Comparison of ENCODE assay signal across 16 mouse cellular contexts in the genomic region with DNA sequence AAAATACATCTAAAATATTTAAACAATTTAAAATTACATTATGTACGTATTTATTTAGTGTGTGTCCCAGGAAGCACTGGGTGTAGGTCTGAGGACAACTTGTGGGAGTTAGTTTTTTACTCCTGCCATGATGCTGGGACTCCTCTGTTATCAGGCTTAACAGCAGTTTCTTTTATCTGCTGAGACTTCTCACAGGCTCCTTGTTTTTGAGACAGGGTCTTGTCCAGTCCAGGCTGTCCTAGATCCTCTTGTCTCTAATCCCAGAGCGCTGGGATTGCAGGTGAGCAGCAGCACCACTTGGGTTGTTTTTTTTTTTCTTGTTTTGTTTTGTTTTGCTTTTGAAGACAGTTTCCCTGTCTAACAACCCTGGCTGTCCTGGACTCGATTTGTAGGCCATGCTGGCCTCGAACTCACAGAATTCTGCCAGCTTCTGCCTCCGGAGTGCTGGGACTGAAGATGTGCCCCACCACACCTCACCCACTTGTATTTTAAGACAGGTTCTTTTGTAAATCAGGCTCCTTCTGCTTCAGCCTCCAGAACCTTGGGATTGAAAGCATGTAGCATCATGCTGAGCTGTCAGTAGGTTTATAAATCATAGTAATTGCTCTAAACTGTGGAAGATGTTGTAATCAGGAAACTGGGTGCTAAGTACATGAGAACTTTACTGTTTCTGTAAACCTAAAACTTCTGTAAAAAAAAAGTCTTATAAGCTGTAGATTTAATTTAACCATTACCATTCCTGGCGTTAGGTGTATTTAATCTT. TPM values are rescaled to one million over a fixed set of nuclear protein-coding genes. Genes with fewer than 3 reads are reported as not detected.
A peak's percentile ranks its signal among the peaks of the same experiment; 100 is the strongest.
DNase-seq lines count a peak whose midpoint lies in the region; ATAC-seq and TF ChIP-seq lines count a peak whose summit lies in the region.
"Had no signal": no experiment of that assay in that cellular context is flagged by ENCODE, and none has a peak within 500 bp of the region (broad histone marks: within the 10 kb centered on the region; RNA-seq: fewer than 3 reads in every experiment).

No protein-coding gene starts in this region.

- H3K9ac ChIP-seq in kidney, postnatal 0 days (ENCODE audit: low read depth, low read length), result no peak overlapping the region
- H3K9ac ChIP-seq in liver, postnatal 0 days (replicated peaks), result no peak overlapping the region; the same call in 1 of the 2 replicates
- no peak overlapping the region for H3K9ac ChIP-seq in hindbrain, embryonic 12.5 days

- DNase-seq in kidney, postnatal 0 days (ENCODE audit: low spot score), result peak; percentile 70
- DNase-seq in kidney, adult 2 months, result no peak
- no peak for DNase-seq in limb, embryonic 10.5 days (ENCODE audit: low spot score)
- no peak for DNase-seq in liver, postnatal 0 days
- DNase-seq in thymus, adult 2 months, result no peak
- no peak for DNase-seq in heart, postnatal 10 days
- DNase-seq: adrenal gland, postnatal 14 days; cerebellum, adult 2 months; gastrocnemius, postnatal 10 days had no signal

- H3K4me2 ChIP-seq in kidney, postnatal 0 days (ENCODE audit: low read length), result no peak overlapping the region
- peak overlapping the region; percentile 71 for H3K4me2 ChIP-seq in liver, postnatal 0 days (ENCODE audit: low read depth, low read length)
- H3K4me2 ChIP-seq in hindbrain, embryonic 12.5 days (replicated peaks), result no peak overlapping the region

- no peak for ATAC-seq in kidney, postnatal 0 days (replicated peaks; ENCODE audit: low FRiP score, low read depth)
- no peak for ATAC-seq in liver, postnatal 0 days
- no peak for ATAC-seq in hindbrain, embryonic 12.5 days (ENCODE audit: low FRiP score)
- ATAC-seq: forebrain, embryonic 13.5 days had no signal

- intact Hi-C loops in heart, postnatal 10 days (cut with DNase I), result no loop called here

- 69% methylated on average over 6 of the region's 6 CpGs for WGBS in kidney, postnatal 0 days
- WGBS in kidney, adult 2 months, result 85% methylated on average over 6 of the region's 6 CpGs
- whole genome bisulfite sequencing in bone marrow, adult 2 months, result 54% methylated on average over 6 of the region's 6 CpGs
- WGBS in limb, embryonic 10.5 days, result 78% methylated on average over 6 of the region's 6 CpGs
- 65% methylated on average over 6 of the region's 6 CpGs for WGBS in liver, postnatal 0 days (ENCODE audit: insufficient replicate concordance)
- WGBS in thymus, adult 2 months, result 95% methylated on average over 6 of the region's 6 CpGs
- 68% methylated on average over 6 of the region's 6 CpGs for WGBS in hindbrain, embryonic 12.5 days

- TF ChIP-seq EP300 in liver, postnatal 0 days (IDR thresholded peaks at IDR 0.05; ENCODE audit: low read depth), result peak; percentile 86

- H3K4me1 ChIP-seq in kidney, postnatal 0 days (replicated peaks; ENCODE audit: insufficient read depth, low read length), result no peaks in the 10 kb centered on the region
- H3K4me1 ChIP-seq in kidney, adult 2 months (ENCODE audit: control insufficient read depth, insufficient read depth, low read length), result no peaks in the 10 kb centered on the region; the same call in 1 of the 2 replicates
- peaks cover 1% of the 10 kb centered on the region; the same call in 1 of the 2 replicates for H3K4me1 ChIP-seq in bone marrow, adult 2 months (ENCODE audit: control insufficient read depth, insufficient read depth, low read length)
- peaks cover 25% of the 10 kb centered on the region for H3K4me1 ChIP-seq in limb, embryonic 10.5 days
- H3K4me1 ChIP-seq in liver, postnatal 0 days (ENCODE audit: insufficient read depth), result peaks cover 36% of the 10 kb centered on the region
- peaks cover 6% of the 10 kb centered on the region for H3K4me1 ChIP-seq in thymus, adult 2 months (replicated peaks; ENCODE audit: control insufficient read depth, insufficient read depth, low read length)
- peaks cover 10% of the 10 kb centered on the region for H3K4me1 ChIP-seq in hindbrain, embryonic 12.5 days

- H3K27me3 ChIP-seq in kidney, postnatal 0 days (ENCODE audit: insufficient read depth, low read length), result no peaks in the 10 kb centered on the region
- H3K27me3 ChIP-seq in kidney, adult 2 months (replicated peaks; ENCODE audit: control insufficient read depth, insufficient read depth, low read length), result no peaks in the 10 kb centered on the region
- H3K27me3 ChIP-seq in limb, embryonic 10.5 days (ENCODE audit: low read depth, poor library complexity, severe bottlenecking), result no peaks in the 10 kb centered on the region
- H3K27me3 ChIP-seq in liver, postnatal 0 days (ENCODE audit: insufficient read depth, low read length), result no peaks in the 10 kb centered on the region
- H3K27me3 ChIP-seq in thymus, adult 2 months (ENCODE audit: control insufficient read depth, insufficient read depth, low read length), result no peaks in the 10 kb centered on the region
- H3K27me3 ChIP-seq in hindbrain, embryonic 12.5 days, result no peaks in the 10 kb centered on the region
- H3K27me3 ChIP-seq: CH12.LX; forebrain, embryonic 13.5 days; megakaryocyte, embryonic 14.5 days had no signal

- no peak for TF ChIP-seq CTCF in kidney, postnatal 0 days (IDR thresholded peaks at IDR 0.05; ENCODE audit: low read depth)
- no peak for TF ChIP-seq CTCF in kidney, adult 2 months (conservative IDR thresholded peaks at IDR 0.05; ENCODE audit: insufficient read depth, insufficient read length, low read depth, low read length)
- TF ChIP-seq CTCF in bone marrow, adult 2 months (IDR thresholded peaks at IDR 0.05; ENCODE audit: control insufficient read depth, insufficient read depth, low read length), result no peak
- no peak for TF ChIP-seq CTCF in liver, postnatal 0 days (IDR thresholded peaks at IDR 0.05; ENCODE audit: low read depth)
- no peak for TF ChIP-seq CTCF in thymus, adult 2 months (IDR thresholded peaks at IDR 0.05; ENCODE audit: borderline replicate concordance, control insufficient read depth, extremely low read depth, insufficient read depth, low read length, poor library complexity)

- no peak for TF ChIP-seq POLR2A in kidney, adult 2 months (IDR thresholded peaks at IDR 0.05; ENCODE audit: low read depth, low read length)
- TF ChIP-seq POLR2A in bone marrow, adult 2 months (IDR thresholded peaks at IDR 0.05; ENCODE audit: borderline replicate concordance, control insufficient read depth, low read depth, low read length), result no peak
- no peak for TF ChIP-seq POLR2A in thymus, adult 2 months (IDR thresholded peaks at IDR 0.05; ENCODE audit: control insufficient read depth, extremely low read depth, insufficient read depth, low read length, poor library complexity)

- H3K4me3 ChIP-seq in kidney, postnatal 0 days (replicated peaks; ENCODE audit: low read depth, low read length), result no peak overlapping the region
- no peak overlapping the region for H3K4me3 ChIP-seq in kidney, adult 2 months (ENCODE audit: insufficient read depth, low read depth, low read length)
- no peak overlapping the region for H3K4me3 ChIP-seq in bone marrow, adult 2 months (replicated peaks; ENCODE audit: control insufficient read depth, low read depth, low read length)
- H3K4me3 ChIP-seq in limb, embryonic 10.5 days, result no peak overlapping the region
- no peak overlapping the region; the same call in 1 of the 2 replicates for H3K4me3 ChIP-seq in liver, postnatal 0 days (ENCODE audit: low read depth, low read length)
- H3K4me3 ChIP-seq in thymus, adult 2 months (ENCODE audit: control insufficient read depth, insufficient read depth, low read length), result no peak overlapping the region
- H3K4me3 ChIP-seq in hindbrain, embryonic 12.5 days, result no peak overlapping the region

- no peaks in the 10 kb centered on the region for H3K9me3 ChIP-seq in kidney, postnatal 0 days (replicated peaks; ENCODE audit: low read length)
- no peaks in the 10 kb centered on the region for H3K9me3 ChIP-seq in limb, embryonic 10.5 days (replicated peaks)
- no peaks in the 10 kb centered on the region for H3K9me3 ChIP-seq in liver, postnatal 0 days (ENCODE audit: low read length)
- no peaks in the 10 kb centered on the region for H3K9me3 ChIP-seq in hindbrain, embryonic 12.5 days (replicated peaks)
- H3K9me3 ChIP-seq: forebrain, embryonic 13.5 days; megakaryocyte, embryonic 14.5 days had no signal

- H3K36me3 ChIP-seq in kidney, postnatal 0 days (ENCODE audit: insufficient read depth, low read length), result no peaks in the 10 kb centered on the region
- no peaks in the 10 kb centered on the region for H3K36me3 ChIP-seq in kidney, adult 2 months (ENCODE audit: control insufficient read depth, insufficient read depth, low read length)
- H3K36me3 ChIP-seq in limb, embryonic 10.5 days, result peaks cover 9% of the 10 kb centered on the region
- H3K36me3 ChIP-seq in liver, postnatal 0 days (replicated peaks; ENCODE audit: insufficient read depth, low read length), result peaks cover 4% of the 10 kb centered on the region; the same call in 1 of the 2 replicates
- no peaks in the 10 kb centered on the region for H3K36me3 ChIP-seq in thymus, adult 2 months (ENCODE audit: control insufficient read depth, insufficient read depth, low read length)
- H3K36me3 ChIP-seq in hindbrain, embryonic 12.5 days, result peaks cover 3% of the 10 kb centered on the region; the same call in 1 of the 2 replicates

- no peak overlapping the region for H3K27ac ChIP-seq in kidney, postnatal 0 days
- no peak overlapping the region for H3K27ac ChIP-seq in kidney, adult 2 months (ENCODE audit: insufficient read depth, low read depth, low read length)
- H3K27ac ChIP-seq in bone marrow, adult 2 months (ENCODE audit: control insufficient read depth, insufficient read depth, low read depth, low read length, poor library complexity), result peak overlapping the region; percentile 52
- peak overlapping the region; percentile 100; the same call in 1 of the 2 replicates for H3K27ac ChIP-seq in limb, embryonic 10.5 days
- H3K27ac ChIP-seq in liver, postnatal 0 days (ENCODE audit: low read depth), result peak overlapping the region; percentile 99
- H3K27ac ChIP-seq in thymus, adult 2 months (ENCODE audit: control insufficient read depth, insufficient read depth, low read length), result no peak overlapping the region
- no peak overlapping the region for H3K27ac ChIP-seq in hindbrain, embryonic 12.5 days

RNA-seq across cellular contexts. Expression of a gene that starts 1.8 kb away (rescaled TPM):
- 87.7 and 93.9 TPM in 2 replicates for polyA plus RNA-seq in kidney, postnatal 0 days (2015; fragmentation: Nextera tagmentation; extraction: Ambion mirVana)
- polyA plus RNA-seq in kidney, adult 2 months (2012; rRNA removed), result 59.7 and 67.4 TPM in 2 replicates
- 41.2 and 44.4 TPM in 2 replicates for polyA plus RNA-seq in bone marrow, adult 2 months (2011; ENCODE audit: insufficient read depth, insufficient read length, low replicate concordance, missing spikeins)
- 85.5 and 96.1 TPM in 2 replicates for polyA plus RNA-seq in limb, embryonic 10.5 days (2016; fragmentation: Nextera tagmentation; extraction: Ambion mirVana)
- 39.4 and 43.9 TPM in 2 replicates for polyA plus RNA-seq in liver, postnatal 0 days (2015; fragmentation: Nextera tagmentation; extraction: Ambion mirVana)
- polyA plus RNA-seq in thymus, adult 2 months (2012; rRNA removed), result 41.1 and 47.5 TPM in 2 replicates
- 101 and 113 TPM in 2 replicates for polyA plus RNA-seq in hindbrain, embryonic 12.5 days (2016; fragmentation: Nextera tagmentation; extraction: Ambion mirVana)
- 100 to 1,000 TPM; 123 to 137 TPM for total RNA-seq in heart, postnatal 10 days (2021)

RNA-seq across cellular contexts. Expression of a gene that starts 9.5 kb away (rescaled TPM):
- polyA plus RNA-seq in kidney, postnatal 0 days (2015; fragmentation: Nextera tagmentation; extraction: Ambion mirVana), result 18.1 and 19.5 TPM in 2 replicates
- 29.0 and 29.3 TPM in 2 replicates for polyA plus RNA-seq in kidney, adult 2 months (2012; rRNA removed)
- polyA plus RNA-seq in bone marrow, adult 2 months (2011; ENCODE audit: insufficient read depth, insufficient read length, low replicate concordance, missing spikeins), result 7.5 and 10.0 TPM in 2 replicates
- 39.1 and 39.7 TPM in 2 replicates for polyA plus RNA-seq in limb, embryonic 10.5 days (2016; fragmentation: Nextera tagmentation; extraction: Ambion mirVana)
- 4.3 and 4.7 TPM in 2 replicates for polyA plus RNA-seq in liver, postnatal 0 days (2015; fragmentation: Nextera tagmentation; extraction: Ambion mirVana)
- polyA plus RNA-seq in thymus, adult 2 months (2012; rRNA removed), result 47.8 and 54.1 TPM in 2 replicates
- 29.0 and 33.6 TPM in 2 replicates for polyA plus RNA-seq in hindbrain, embryonic 12.5 days (2016; fragmentation: Nextera tagmentation; extraction: Ambion mirVana)
- 10 to 100 TPM; 21.3 to 22.8 TPM for total RNA-seq in heart, postnatal 10 days (2021)

RNA-seq across cellular contexts. Expression of a gene that starts 35.7 kb away (rescaled TPM):
- polyA plus RNA-seq in kidney, postnatal 0 days (2015; fragmentation: Nextera tagmentation; extraction: Ambion mirVana), result 87.4 and 102 TPM in 2 replicates
- polyA plus RNA-seq in kidney, adult 2 months (2012; rRNA removed), result 311 and 352 TPM in 2 replicates
- polyA plus RNA-seq in bone marrow, adult 2 months (2011; ENCODE audit: insufficient read depth, insufficient read length, low replicate concordance, missing spikeins), result 0.92 and 12.0 TPM in 2 replicates
- polyA plus RNA-seq in limb, embryonic 10.5 days (2016; fragmentation: Nextera tagmentation; extraction: Ambion mirVana), result 3.9 and 4.4 TPM in 2 replicates
- polyA plus RNA-seq in liver, postnatal 0 days (2015; fragmentation: Nextera tagmentation; extraction: Ambion mirVana), result 7.3 and 10.7 TPM in 2 replicates
- 18.8 and 21.1 TPM in 2 replicates for polyA plus RNA-seq in thymus, adult 2 months (2012; rRNA removed)
- polyA plus RNA-seq in hindbrain, embryonic 12.5 days (2016; fragmentation: Nextera tagmentation; extraction: Ambion mirVana), result 0.77 and 0.97 TPM in 2 replicates
- total RNA-seq in heart, postnatal 10 days (2021), result under 1 TPM in 1 of 2 experiments, not detected in 1; 0.53 TPM
- total RNA-seq: adrenal gland, postnatal 14 days; CH12.LX; gastrocnemius, postnatal 10 days; heart, postnatal 25 days; left cerebral cortex, postnatal 36 days had no signal
- polyA plus RNA-seq: forebrain, embryonic 13.5 days had no signal

Comparison
In these comparisons a context has a peak if more than half of its experiments do, and no peak if none do; other contexts are left out.
1. H3K27ac ChIP-seq: peak in bone marrow, adult 2 months (single experiment), limb, embryonic 10.5 days (single experiment) and liver, postnatal 0 days (single experiment); none in kidney, postnatal 0 days (single experiment), kidney, adult 2 months (single experiment), thymus, adult 2 months (single experiment) and hindbrain, embryonic 12.5 days (single experiment).